Mouse (Mus musculus): Measurements from ENCODE around the gene Lmx1b.

DNA sequence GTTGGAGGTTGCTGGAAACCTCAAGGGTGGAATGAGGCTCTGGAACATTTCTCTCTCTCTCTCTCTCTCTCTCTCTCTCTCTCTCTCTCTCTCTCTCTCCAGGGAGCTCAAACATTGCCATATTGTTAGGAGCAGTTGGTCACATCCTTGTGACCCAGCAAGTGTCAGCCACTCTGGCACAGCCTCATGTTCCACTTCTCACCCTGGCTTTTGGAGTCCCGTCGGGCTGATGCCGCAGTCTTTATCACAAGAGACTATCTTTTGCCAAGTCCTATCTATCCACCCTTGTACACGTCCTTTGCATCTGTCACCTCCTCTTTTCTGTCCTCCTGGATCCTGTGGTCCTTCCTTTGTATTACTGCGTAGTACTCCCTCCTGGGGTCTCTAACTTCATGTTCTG, 94.3 kb downstream of the Lmx1b start:
- no peak for TF ChIP-seq CTCF (IDR thresholded peaks at IDR 0.05; ENCODE audit: borderline replicate concordance, extremely low read depth, insufficient read depth, insufficient read length)
- TF ChIP-seq POLR2A (IDR thresholded peaks at IDR 0.05; ENCODE audit: borderline replicate concordance, extremely low read depth, insufficient read depth, insufficient read length, poor library complexity, severe bottlenecking), result no peak
